Mouse (Mus musculus) monocyte, adult 59 days (primary cell): ENCODE results near the gene Ercc5. TPM values are rescaled to one million over a fixed set of nuclear protein-coding genes. Genes with fewer than 3 reads are reported as not detected.

Experiments
- total RNA-seq, 2 experiments: library from RNA; stranded (reverse); gene quantifications; one replicate each; pipeline ENCODE4 v1.2.4; 2023

Gene Ercc5
- total RNA-seq = 10 to 100 TPM; 20.1 to 23.5 TPM

GRCm38 (mm10) chr1:44147563-44148381 lies at the start of gene Ercc5:
Gene Ercc5, plus strand, starts transcription at chr1:44147744.

GRCm38 (mm10) chr1:44102259-44102717 lies 45.3 kb upstream of the Ercc5 start, which contains the start of gene Tex30:
Gene Tex30, minus strand, starts transcription at chr1:44102441.

GRCm38 (mm10) chr1:44118239-44119054 lies 29.1 kb upstream of the Ercc5 start, which contains the start of the genes Kdelc1 and Bivm:
Gene Kdelc1, minus strand, starts transcription at chr1:44118808.
Gene Bivm, plus strand, starts transcription at chr1:44118957.

DNA sequence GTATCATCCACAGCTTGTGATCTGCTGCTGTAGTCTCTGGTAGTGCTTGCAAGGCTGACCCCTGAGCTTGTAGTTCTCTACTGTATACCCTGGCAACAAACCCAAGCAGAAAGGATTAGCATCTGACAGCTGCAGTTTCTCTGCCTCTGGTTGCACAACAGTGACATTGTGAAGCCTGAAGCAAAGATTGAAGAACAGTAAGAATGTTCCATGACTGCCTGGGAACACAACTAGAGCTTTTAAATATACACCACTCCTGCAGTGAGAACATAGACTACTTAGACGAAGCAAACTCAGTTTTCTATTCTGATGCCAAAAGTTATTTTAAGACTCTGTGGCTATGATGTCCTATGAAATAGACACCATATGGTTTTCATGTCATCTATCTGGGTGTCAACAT lies 71.3 kb downstream of the Ercc5 start, which contains the start of gene Mettl21e:
Gene Mettl21e (minus strand): TSS at position 86 of the 400 bp plus-strand sequence.

Other genes with a start within 250 kb of the Ercc5 start
- 10 to 100 TPM; 88.0 to 93.4 TPM for gene Tpp2, start 214.1 kb upstream of the Ercc5 start, total RNA-seq
- not detected for gene Mettl21c, start 127.7 kb upstream of the Ercc5 start, total RNA-seq
- not detected for gene Gm8251, start 85.8 kb upstream of the Ercc5 start, total RNA-seq
- gene Tex30, start 45.3 kb upstream of the Ercc5 start, total RNA-seq = 10 to 100 TPM; 12.9 to 15.3 TPM
- 1 to 10 TPM; 7.5 to 9.3 TPM for gene Kdelc1, start 28.9 kb upstream of the Ercc5 start, total RNA-seq
- 10 to 100 TPM in 1 of 2 experiments, 1 to 10 TPM in 1; 9.0 to 10.4 TPM for gene Bivm, start 28.8 kb upstream of the Ercc5 start, total RNA-seq
- gene Mettl21e, start 71.2 kb downstream of the Ercc5 start, total RNA-seq = not detected